Mouse (Mus musculus) midbrain, postnatal 0 days (tissue): Measurements from ENCODE around the gene Gm20388. TPM values are rescaled to one million over a fixed set of nuclear protein-coding genes. Genes with fewer than 3 reads are reported as not detected.

Source experiments
- ATAC-seq: fragments of 200-750 bp; cut with Nextera tagmentation; 2 replicates; pipeline ENCODE4 v1.8.0; 2017; ENCODE audit warnings: moderate number of reproducible peaks, mild to moderate bottlenecking, moderate TSS enrichment, moderate library complexity; ENCODE audit not compliant: low FRiP score
- DNase-seq: peaks from one replicate; pipeline ENCODE4 v3.0.0-alpha.2; 2015; ENCODE audit warnings: low spot score
- H3K27ac ChIP-seq: fragments of 300-500 bp; sonication (generic); 2 replicates; pipeline ENCODE4 v1.5.1; 2014; ENCODE audit warnings: low read depth, mild to moderate bottlenecking, low read length, mixed read lengths
- H3K27me3 ChIP-seq: fragments of 300-500 bp; sonication (generic); 2 replicates; pipeline ENCODE4 v1.6.1; 2014; ENCODE audit warnings: low read length, control low read depth, mixed read lengths; ENCODE audit not compliant: insufficient read depth
- H3K36me3 ChIP-seq: fragments of 300-500 bp; sonication (generic); 2 replicates; pipeline ENCODE4 v1.6.1; 2014; ENCODE audit warnings: low read length, control low read depth, mixed read lengths; ENCODE audit not compliant: insufficient read depth
- H3K4me1 ChIP-seq: fragments of 300-500 bp; sonication (generic); 2 replicates; pipeline ENCODE4 v1.6.1; 2014; ENCODE audit warnings: mild to moderate bottlenecking, control low read depth, antibody characterized with exemption, low read length, mixed read lengths; ENCODE audit not compliant: insufficient read depth
- H3K4me2 ChIP-seq: fragments of 300-500 bp; sonication (generic); 2 replicates; pipeline ENCODE4 v1.6.1; 2014; ENCODE audit warnings: low read depth, mild to moderate bottlenecking, low read length, mixed read lengths; ENCODE audit not compliant: poor library complexity, severe bottlenecking
- H3K4me3 ChIP-seq: fragments of 300-500 bp; sonication (generic); 2 replicates; pipeline ENCODE4 v1.5.1; 2014; ENCODE audit warnings: low read depth, mild to moderate bottlenecking, low read length, moderate library complexity
- H3K9ac ChIP-seq: fragments of 300-500 bp; sonication (generic); replicated peaks from 2 replicates; pipeline ENCODE4 v1.6.1; 2014; ENCODE audit warnings: mild to moderate bottlenecking, low read length, moderate library complexity, mixed read lengths; ENCODE audit not compliant: poor library complexity, severe bottlenecking
- H3K9me3 ChIP-seq: fragments of 300-500 bp; sonication (generic); 2 replicates; pipeline ENCODE4 v1.6.1; 2016; ENCODE audit warnings: low read length, control low read depth
- CTCF ChIP-seq: IDR thresholded peaks from 2 replicates; pipeline ENCODE4 v1.5.1; 2016; ENCODE audit warnings: antibody characterized with exemption, mild to moderate bottlenecking
- WGBS: fragments of 180-500 bp; shearing (Covaris S2); extraction: QIAGEN DNeasy Blood & Tissue Kit; methylation state at CpG from one replicate; pipeline ENCODE4 v1.1.7; 2014; 5-methylcytosine and 5-hydroxymethylcytosine counted together
- polyA plus RNA-seq: library from polyadenylated mRNA; unstranded; fragments of >200 nt; fragmentation: Nextera tagmentation; extraction: Ambion mirVana; gene quantifications from 2 replicates; pipeline ENCODE4 v1.2.1, GENCODE M21; 2015
- total RNA-seq: library from RNA; depleted of rRNA; stranded (reverse); fragments of >200 nt; gene quantifications from 2 replicates; pipeline ENCODE4 v1.2.3, GENCODE M21; 2014

Gm20388 gene
- total and polyA plus RNA-seq, 2 experiments from 2014 or later, result 74.2 TPM; not detected in 1

DNA sequence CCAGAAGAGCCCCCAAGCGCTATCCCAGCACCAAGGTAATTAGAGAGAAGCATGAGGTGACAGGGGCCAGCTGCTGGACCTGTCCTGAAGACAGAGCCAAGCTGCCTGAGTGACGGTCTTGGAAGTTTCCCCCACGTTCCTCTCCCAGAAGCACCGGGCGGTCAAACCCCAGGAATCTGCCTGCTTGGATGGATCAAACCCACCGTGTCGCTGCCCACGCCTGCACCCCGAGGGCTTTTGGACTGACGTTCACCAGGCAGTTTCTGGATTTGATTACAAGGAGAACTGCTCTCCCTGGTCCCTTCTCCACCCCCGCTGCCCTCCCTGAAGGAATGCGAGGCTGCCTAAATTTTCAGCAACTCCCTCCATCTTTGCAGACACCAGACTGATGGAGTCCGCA is 1432.3 kb downstream of the Gm20388 start:
- Histone ChIP-seq H3K27me3 (no peaks in the 10 kb centered on the region), H3K4me1 (no peaks in the 10 kb centered on the region), H3K9me3 (no peaks in the 10 kb centered on the region), H3K27ac (no peak overlapping the region), H3K4me2 (no peak overlapping the region), H3K9ac (no peak overlapping the region), H3K4me3 (no peak overlapping the region), H3K36me3 (no peaks in the 10 kb centered on the region)
- ATAC-seq (no peak), DNase-seq (no peak)
- no peak for TF ChIP-seq CTCF
- WGBS, result 72% methylated on average over 13 of the region's 13 CpGs

GRCm38 (mm10) chr8:121344486-121344885 is 1433.8 kb downstream of the Gm20388 start:
- Histone ChIP-seq H3K4me1 (no peaks in the 10 kb centered on the region), H3K27ac (no peak overlapping the region), H3K4me2 (no peak overlapping the region), H3K9me3 (no peaks in the 10 kb centered on the region), H3K9ac (no peak overlapping the region), H3K4me3 (no peak overlapping the region), H3K36me3 (no peaks in the 10 kb centered on the region), H3K27me3 (no peaks in the 10 kb centered on the region)
- 87% methylated on average over 9 of the region's 9 CpGs for WGBS
- ATAC-seq, result no peak
- no peak for DNase-seq
- TF ChIP-seq CTCF, result no peak

GRCm38 (mm10) chr8:121346175-121346574 is 1435.5 kb downstream of the Gm20388 start:
- no peak overlapping the region for H3K4me3 ChIP-seq
- H3K9ac ChIP-seq, result no peak overlapping the region
- no peaks in the 10 kb centered on the region for H3K4me1 ChIP-seq
- DNase-seq (no peak), ATAC-seq (no peak)
- H3K27ac ChIP-seq, result no peak overlapping the region
- H3K36me3 ChIP-seq, result no peaks in the 10 kb centered on the region
- WGBS, result 80% methylated on average over 13 of the region's 13 CpGs
- no peaks in the 10 kb centered on the region for H3K27me3 ChIP-seq
- no peaks in the 10 kb centered on the region for H3K9me3 ChIP-seq
- no peak overlapping the region for H3K4me2 ChIP-seq
- TF ChIP-seq CTCF, result no peak

DNA sequence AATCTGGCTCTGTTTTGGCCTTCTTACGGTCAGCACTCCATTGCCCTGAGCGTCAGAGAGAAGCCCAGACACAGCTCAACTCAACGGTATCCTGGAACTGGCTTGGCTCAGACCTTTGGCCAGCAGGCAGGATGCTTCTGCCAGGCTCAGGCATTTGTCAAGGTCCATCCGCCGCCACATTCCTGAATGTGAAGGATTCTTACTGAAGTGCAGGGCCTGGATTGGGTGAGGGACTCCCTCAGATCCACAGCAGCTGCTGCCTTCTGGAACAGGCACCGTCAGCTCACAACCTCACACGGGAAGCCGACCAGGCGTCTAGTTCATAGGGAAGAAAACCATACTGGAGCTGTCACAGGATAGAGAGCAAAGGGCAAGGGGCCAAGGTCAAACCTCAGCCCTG is 1436.2 kb downstream of the Gm20388 start:
- no peak overlapping the region for H3K4me2 ChIP-seq
- no peak overlapping the region for H3K4me3 ChIP-seq
- H3K4me1 ChIP-seq, result no peaks in the 10 kb centered on the region
- H3K27me3 ChIP-seq, result no peaks in the 10 kb centered on the region
- no peak overlapping the region for H3K9ac ChIP-seq
- H3K36me3 ChIP-seq, result no peaks in the 10 kb centered on the region
- no peak overlapping the region for H3K27ac ChIP-seq
- ATAC-seq (no peak), DNase-seq (peak; percentile 26)
- no peak for TF ChIP-seq CTCF
- WGBS, result 73% methylated on average over 9 of the region's 9 CpGs
- no peaks in the 10 kb centered on the region for H3K9me3 ChIP-seq

DNA sequence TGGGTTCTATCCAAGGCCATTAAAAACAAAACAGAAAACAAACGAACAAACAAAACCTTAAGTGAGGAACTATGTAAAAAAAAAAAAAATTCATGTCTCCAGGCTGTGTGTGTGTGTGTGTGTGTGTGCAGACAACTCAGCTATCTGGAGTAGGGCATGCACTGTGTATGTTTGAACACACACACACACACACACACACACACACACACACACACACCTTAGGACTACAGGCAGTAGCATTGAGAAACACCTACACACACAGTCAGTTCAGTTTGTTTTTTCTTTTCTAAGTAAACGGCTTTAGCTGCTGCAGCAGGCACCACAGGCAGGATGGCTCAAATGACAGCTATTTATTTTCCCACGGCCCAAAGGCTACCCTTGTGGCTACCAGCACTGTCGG is 1438.4 kb downstream of the Gm20388 start:
- no peak overlapping the region for H3K9ac ChIP-seq
- H3K36me3 ChIP-seq, result no peaks in the 10 kb centered on the region
- 41% methylated on average over 4 of the region's 4 CpGs for WGBS
- no peaks in the 10 kb centered on the region for H3K4me1 ChIP-seq
- no peak overlapping the region for H3K27ac ChIP-seq
- no peak overlapping the region for H3K4me3 ChIP-seq
- H3K27me3 ChIP-seq, result no peaks in the 10 kb centered on the region
- no peak for DNase-seq
- ATAC-seq, result no peak
- no peak overlapping the region for H3K4me2 ChIP-seq
- H3K9me3 ChIP-seq, result no peaks in the 10 kb centered on the region
- TF ChIP-seq CTCF, result no peak

GRCm38 (mm10) chr8:121350803-121351202 is 1440.2 kb downstream of the Gm20388 start:
- Histone ChIP-seq H3K27me3 (no peaks in the 10 kb centered on the region), H3K9ac (no peak overlapping the region), H3K27ac (no peak overlapping the region), H3K36me3 (no peaks in the 10 kb centered on the region), H3K9me3 (no peaks in the 10 kb centered on the region), H3K4me1 (no peaks in the 10 kb centered on the region), H3K4me2 (no peak overlapping the region), H3K4me3 (no peak overlapping the region)
- no peak for ATAC-seq
- 80% methylated on average over 9 of the region's 9 CpGs for WGBS
- no peak for DNase-seq
- no peak for TF ChIP-seq CTCF
